Mouse (Mus musculus) cerebellum, adult 11 months (tissue): ENCODE measurements at regions not wholly inside any gene's neighbourhood (a gene's known extent, or its start where the extent isn't known, plus 50 kb on each side); places are given as distances from the start of the nearest gene placed in this dataset.
A peak's percentile ranks its signal among the peaks of the same experiment; 100 is the strongest.

Source experiments
- DNase-seq: peaks from one replicate; pipeline ENCODE4 v3.0.0; 2022

DNA sequence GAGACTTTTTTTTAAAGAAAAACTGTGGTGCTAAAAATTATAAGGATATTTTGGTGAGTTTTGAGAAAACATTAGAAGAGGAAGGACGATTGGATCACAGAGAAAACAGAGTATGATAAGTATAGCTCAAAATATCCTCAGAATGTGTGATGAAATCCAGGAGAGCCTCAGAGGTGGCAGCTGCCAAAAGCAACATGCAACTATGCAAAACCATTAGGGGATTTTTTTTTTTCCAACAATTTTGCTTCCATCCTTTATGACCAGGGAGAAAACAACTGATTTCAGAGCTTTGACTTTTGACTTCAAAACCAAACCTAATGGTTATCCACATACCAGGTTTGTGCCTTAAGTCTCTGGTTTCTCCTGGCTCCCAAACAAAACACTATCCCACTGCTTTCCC is 267.4 kb upstream of the Erbb4 start:
- DNase-seq, result no peak

- no peak for DNase-seq
These were observed 262.2 kb upstream of the Erbb4 start for GRCm38 (mm10) chr1:69370078-69370477.

GRCm38 (mm10) chr1:69367531-69367930 is 259.7 kb upstream of the Erbb4 start:
- DNase-seq, result no peak

GRCm38 (mm10) chr1:69364069-69364468 is 256.2 kb upstream of the Erbb4 start:
- DNase-seq, result no peak

GRCm38 (mm10) chr1:69357548-69357947 is 249.7 kb upstream of the Erbb4 start:
- no peak for DNase-seq

- no peak for DNase-seq
These were observed 242.6 kb upstream of the Erbb4 start for GRCm38 (mm10) chr1:69350417-69350816.

- DNase-seq, result no peak
These were observed 242.0 kb upstream of the Erbb4 start for GRCm38 (mm10) chr1:69349826-69350225.

- no peak for DNase-seq
These were observed 234.2 kb upstream of the Erbb4 start for GRCm38 (mm10) chr1:69342100-69342499.

DNA sequence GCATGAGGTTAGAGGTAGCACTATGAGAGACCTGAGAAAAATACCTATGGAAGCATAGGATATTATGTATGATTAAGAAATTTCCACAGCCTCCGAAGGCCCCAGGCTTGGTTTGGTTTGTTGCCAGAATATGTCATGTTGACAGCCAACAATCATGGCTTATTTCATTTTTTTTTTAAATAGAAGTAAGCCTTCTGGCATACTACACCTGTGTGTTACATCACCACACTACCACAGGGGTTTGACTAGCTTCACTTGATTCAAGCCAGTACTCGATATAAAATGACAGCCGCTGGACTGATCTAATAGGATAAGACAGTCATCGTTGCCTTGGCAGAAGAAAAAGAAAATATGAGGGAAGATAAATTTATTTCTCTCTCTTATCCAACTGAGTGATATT is 232.6 kb upstream of the Erbb4 start:
- DNase-seq, result no peak

DNA sequence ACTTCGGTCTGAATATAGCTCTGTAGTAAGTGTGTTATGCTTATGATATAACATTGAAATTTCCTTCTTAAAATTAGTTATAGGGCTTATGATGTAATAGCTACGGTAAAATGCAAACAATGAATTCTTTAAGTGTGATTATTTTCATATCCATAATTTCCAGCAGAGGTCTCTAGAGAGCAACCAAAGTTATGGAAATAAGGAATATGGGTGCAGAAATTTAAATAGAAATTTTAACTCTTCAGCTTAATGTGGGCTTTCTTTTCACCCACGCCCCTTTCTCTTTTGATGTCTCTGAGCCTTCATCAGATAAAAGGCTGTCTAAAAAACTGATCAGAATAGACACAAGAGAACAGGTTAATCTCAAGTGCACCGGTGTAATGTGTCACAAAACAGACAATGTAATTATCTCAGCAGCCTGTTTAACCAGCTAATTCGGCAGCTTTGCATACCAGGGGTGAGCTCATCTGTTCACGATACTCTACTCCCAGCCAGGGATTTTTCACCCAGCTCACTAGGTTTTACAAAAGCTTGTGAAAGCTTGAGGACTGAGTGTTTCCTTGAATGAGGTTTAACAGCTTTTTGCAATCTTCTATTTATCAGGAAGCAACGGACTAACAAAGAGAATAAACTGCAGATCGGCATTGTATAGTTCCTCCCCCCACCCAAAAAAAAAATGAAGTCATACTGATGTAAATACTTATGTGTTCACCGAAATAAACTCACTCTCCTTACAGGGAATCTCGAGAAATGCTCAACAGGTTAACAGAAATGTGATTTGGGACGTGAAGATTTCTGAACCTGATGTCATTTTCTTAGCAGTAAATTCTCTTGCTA is 223.8 kb upstream of the Erbb4 start:
- DNase-seq, result no peak

DNA sequence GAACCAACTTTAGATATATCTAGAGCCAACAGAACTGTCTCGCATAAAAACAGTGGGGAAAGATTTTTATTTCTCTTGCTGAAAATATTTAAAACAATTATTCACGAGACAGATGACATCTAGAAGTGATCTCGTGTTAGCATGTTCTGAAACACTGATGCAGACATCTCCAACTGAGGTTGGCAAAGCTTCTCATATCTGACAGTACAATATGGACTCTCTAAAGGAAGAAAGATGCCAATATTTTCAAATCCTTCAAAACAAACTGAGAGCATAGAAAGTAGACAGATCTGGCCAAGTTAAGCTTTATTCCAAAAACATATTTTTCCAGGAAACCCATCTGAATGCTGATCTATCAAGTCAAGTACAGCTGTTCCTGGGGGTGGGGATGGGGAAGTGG is 221.5 kb upstream of the Erbb4 start:
- no peak for DNase-seq

DNA sequence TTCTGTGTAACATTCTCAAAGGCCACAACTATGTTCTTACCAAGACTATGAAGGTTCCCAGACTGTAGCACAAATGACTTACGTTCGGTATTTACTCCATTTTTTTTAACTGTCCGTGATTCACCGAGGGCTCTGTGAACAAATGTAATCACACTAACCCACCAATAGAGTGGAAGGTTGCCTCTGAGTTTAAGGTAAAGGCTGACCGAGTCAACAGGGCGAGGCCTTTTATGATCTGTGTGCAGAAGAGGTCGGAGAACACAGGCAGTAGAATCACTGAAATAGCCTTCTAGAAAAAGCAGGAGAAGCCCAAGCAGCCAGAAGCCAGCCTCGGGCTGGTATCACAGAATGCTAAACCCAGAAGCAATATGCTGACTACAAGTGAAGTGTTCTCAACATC is 218.9 kb upstream of the Erbb4 start:
- DNase-seq, result no peak

- DNase-seq, result no peak
These were observed 211.7 kb upstream of the Erbb4 start for GRCm38 (mm10) chr1:69319526-69319925.

- no peak for DNase-seq
These were observed 189.0 kb upstream of the Erbb4 start for GRCm38 (mm10) chr1:69296816-69297215.

DNA sequence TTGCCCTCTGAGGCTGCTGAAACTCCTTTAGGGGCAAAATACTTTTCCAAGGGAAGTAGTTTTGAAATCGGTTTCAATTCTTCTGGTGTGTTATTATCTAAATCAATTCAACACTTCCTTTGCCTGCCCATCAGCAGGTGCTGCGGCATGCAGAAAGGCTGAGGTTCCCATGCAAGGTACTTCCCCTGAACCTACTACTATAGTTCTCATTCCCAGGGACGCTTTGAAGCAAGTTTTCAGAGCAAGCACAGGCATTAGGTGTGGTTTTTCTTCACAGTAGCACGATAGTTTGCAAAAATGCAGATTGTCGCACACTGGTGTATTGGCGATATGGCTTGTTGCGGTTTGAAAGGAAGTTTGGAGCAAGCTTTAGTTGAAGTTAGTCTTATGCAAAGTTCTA is 183.5 kb upstream of the Erbb4 start:
- no peak for DNase-seq

GRCm38 (mm10) chr1:69286374-69286773 is 178.5 kb upstream of the Erbb4 start:
- DNase-seq, result no peak

DNA sequence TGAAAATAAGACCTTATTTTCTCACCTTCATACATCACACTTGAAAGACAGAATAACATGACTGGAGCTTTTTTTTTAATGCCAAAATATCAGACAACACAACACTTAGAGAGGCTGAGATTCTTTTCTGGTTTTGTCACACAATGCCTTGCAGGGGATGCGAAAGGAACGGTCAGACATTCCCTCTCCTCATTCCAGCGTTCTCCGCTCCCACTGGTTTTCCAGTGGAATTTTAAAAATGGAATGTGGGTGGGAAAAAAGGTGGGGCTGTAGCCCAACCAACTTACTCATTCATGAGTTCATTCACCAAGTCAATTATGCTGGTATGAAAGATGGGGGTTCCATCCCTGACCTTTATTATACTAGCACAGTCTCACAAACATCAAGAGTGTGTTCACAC is 169.6 kb upstream of the Erbb4 start:
- DNase-seq, result no peak

- DNase-seq, result no peak
These were observed 139.8 kb upstream of the Erbb4 start for GRCm38 (mm10) chr1:69247691-69248090.

GRCm38 (mm10) chr1:69242289-69242909 is 134.5 kb upstream of the Erbb4 start:
- DNase-seq, result no peak

- peak; percentile 22 for DNase-seq
These were observed 133.8 kb upstream of the Erbb4 start for GRCm38 (mm10) chr1:69241502-69242214.

GRCm38 (mm10) chr1:69227864-69228263 is 120.0 kb upstream of the Erbb4 start:
- DNase-seq, result no peak

DNA sequence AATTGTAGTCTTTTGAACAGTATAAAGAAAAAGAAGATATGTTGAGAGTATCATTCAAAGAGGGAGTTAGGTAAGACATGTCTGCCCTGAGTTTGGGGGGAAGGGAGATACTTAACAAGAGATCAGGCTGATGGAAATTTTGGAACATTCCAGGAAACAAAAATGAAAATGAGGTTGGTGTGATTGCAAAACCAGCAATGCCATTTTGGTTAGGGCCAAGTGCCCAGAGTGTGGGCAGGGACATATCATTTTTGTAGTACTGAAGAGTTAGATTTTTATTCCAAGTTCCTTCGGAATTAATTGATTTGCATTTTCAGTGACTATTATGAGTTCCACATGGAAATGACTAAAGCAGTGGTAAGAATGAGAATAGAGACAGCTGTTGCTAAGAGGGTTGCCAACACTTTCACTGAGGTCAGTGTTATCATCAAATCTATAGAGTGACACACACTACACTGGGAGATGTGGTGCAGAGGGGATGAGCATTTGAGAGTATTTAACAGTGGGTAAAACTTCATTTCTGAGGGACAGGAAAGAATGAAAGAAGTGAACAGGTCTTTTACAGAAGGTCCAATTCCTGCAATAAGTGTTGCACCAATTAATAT is 105.1 kb upstream of the Erbb4 start:
- no peak for DNase-seq

DNA sequence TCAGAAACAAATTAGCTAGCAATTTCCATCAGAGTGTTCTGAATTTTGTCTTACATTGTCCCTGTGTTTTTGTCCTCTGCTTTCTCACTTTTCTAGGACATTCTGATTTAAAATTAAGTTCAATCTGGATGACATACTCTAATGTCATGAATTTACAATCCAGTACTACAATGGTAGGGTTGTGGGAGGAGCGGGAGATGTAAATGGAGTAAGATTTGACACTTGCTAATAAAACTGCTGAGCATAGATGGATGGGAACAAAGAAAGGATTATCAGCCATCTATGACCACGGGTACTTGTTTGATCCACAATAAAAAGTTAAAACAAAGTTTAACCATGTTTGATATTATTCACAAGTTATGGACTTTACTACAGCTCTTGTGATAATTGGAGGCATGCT is 94.9 kb upstream of the Erbb4 start:
- no peak for DNase-seq

DNA sequence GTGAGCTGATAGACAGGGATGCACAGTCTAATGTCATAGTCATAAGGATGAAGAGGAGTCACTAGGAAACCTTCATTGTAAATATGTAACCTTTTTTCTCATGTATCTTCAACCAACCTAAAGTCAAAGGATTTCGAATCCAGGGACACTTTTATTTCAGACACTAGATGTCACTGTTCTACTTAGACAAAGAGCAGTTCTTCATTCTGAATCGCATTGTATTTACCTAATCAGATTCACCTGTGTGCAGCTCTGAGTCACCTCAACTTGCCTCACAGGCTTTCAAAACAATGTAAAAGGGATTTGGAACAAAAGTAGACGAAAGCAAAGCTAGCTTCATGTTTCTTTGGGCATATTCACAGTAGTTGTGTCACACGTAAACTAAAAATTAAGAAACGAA is 57.3 kb upstream of the Erbb4 start:
- DNase-seq, result no peak
